Mouse (Mus musculus) kidney, postnatal 0 days (tissue): ENCODE data around the gene Fitm1. TPM values are rescaled to one million over a fixed set of nuclear protein-coding genes. Genes with fewer than 3 reads are reported as not detected.

Experiments
- ATAC-seq: fragments of 200-750 bp; cut with Nextera tagmentation; replicated peaks from 2 replicates; pipeline ENCODE4 v1.8.0; 2017; ENCODE audit warnings: low read depth, moderate number of reproducible peaks, moderate TSS enrichment, moderate library complexity; ENCODE audit not compliant: low FRiP score
- DNase-seq: peaks from one replicate; pipeline ENCODE4 v3.0.0-alpha.2; 2016; ENCODE audit warnings: low spot score
- H3K27ac ChIP-seq: fragments of 300-500 bp; sonication (generic); 2 replicates; pipeline ENCODE4 v1.5.1; 2014; ENCODE audit warnings: mild to moderate bottlenecking
- H3K27me3 ChIP-seq: fragments of 300-500 bp; sonication (generic); 2 replicates; pipeline ENCODE4 v1.6.1; 2014; ENCODE audit warnings: low read length, mixed read lengths; ENCODE audit not compliant: insufficient read depth
- H3K36me3 ChIP-seq: fragments of 300-500 bp; sonication (generic); 2 replicates; pipeline ENCODE4 v1.6.1; 2014; ENCODE audit warnings: low read length, mixed read lengths; ENCODE audit not compliant: insufficient read depth
- H3K4me1 ChIP-seq: fragments of 300-500 bp; sonication (generic); replicated peaks from 2 replicates; pipeline ENCODE4 v1.6.1; 2014; ENCODE audit warnings: antibody characterized with exemption, low read length, mixed read lengths; ENCODE audit not compliant: insufficient read depth
- H3K4me2 ChIP-seq: fragments of 300-500 bp; sonication (generic); 2 replicates; pipeline ENCODE4 v1.6.1; 2014; ENCODE audit warnings: mild to moderate bottlenecking, low read length, moderate library complexity, mixed read lengths
- H3K4me3 ChIP-seq: fragments of 300-500 bp; sonication (generic); replicated peaks from 2 replicates; pipeline ENCODE4 v1.5.1; 2014; ENCODE audit warnings: low read depth, low read length
- H3K9ac ChIP-seq: fragments of 300-500 bp; sonication (generic); 2 replicates; pipeline ENCODE4 v1.6.1; 2014; ENCODE audit warnings: low read depth, low read length
- H3K9me3 ChIP-seq: fragments of 300-500 bp; sonication (generic); replicated peaks from 2 replicates; pipeline ENCODE4 v1.6.1; 2016; ENCODE audit warnings: low read length, inconsistent platforms, mixed read lengths
- CTCF ChIP-seq: IDR thresholded peaks from 2 replicates; pipeline ENCODE4 v1.5.1; 2016; ENCODE audit warnings: antibody characterized with exemption, low read depth, mild to moderate bottlenecking, moderate library complexity
- WGBS: fragments of 180-500 bp; shearing (Covaris S2); extraction: QIAGEN DNeasy Blood & Tissue Kit; methylation state at CpG from one replicate; pipeline ENCODE4 v1.1.7; 2014; 5-methylcytosine and 5-hydroxymethylcytosine counted together
- polyA plus RNA-seq: library from polyadenylated mRNA; unstranded; fragments of >200 nt; fragmentation: Nextera tagmentation; extraction: Ambion mirVana; gene quantifications from 2 replicates; pipeline ENCODE4 v1.2.1, GENCODE M21; 2015

Fitm1 gene
- polyA plus RNA-seq, 1 experiment from 2014 or later = 13.3 TPM

DNA sequence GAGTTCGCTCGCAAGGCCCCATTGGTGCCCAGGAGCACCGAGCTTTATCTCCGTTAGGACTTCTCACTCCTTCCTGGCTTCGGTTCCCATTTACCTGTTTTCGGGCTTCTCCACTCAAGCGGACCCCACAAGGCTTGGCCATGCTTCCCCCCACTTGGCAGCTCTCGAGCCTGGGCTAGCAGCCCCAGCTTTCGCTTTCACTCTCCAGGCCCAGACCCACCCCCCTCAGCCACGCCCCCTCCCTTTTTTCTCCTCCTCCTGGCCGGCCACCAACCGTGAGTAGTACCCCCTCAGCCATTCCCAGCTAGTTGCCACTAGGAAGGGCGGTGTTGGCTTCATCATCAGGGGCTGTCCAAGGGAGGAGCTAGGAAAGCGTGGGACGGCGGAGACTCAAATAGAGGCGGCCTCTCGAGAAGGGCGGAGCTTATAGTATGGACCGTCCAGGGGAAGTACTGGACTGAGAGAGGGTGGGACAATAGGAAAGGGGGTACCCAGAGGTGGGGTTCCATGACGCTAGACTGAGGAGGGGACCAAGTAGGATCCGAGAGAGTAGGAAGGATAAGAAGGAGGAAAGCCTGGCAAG lies 15.4 kb downstream of the Fitm1 start, which contains the start of gene Psme2:
Gene Psme2, minus strand, starts transcription at position 366 of the 583 bp plus-strand sequence.
- no peaks in the 10 kb centered on the region for H3K9me3 ChIP-seq
- DNase-seq = peak; percentile 100
- TF ChIP-seq CTCF = 0 out of 2 replicates have a peak, but pooled peaks have one; percentile 26
- peak within 1 kb of the TSS; percentile 96 for H3K4me2 ChIP-seq
- peak within 1 kb of the TSS; percentile 92 for H3K9ac ChIP-seq
- H3K36me3 ChIP-seq = peaks cover 22% of the 10 kb centered on the region
- WGBS = under 1% methylated on average over 22 of the region's 22 CpGs
- H3K27me3 ChIP-seq = no peaks in the 10 kb centered on the region
- peak within 1 kb of the TSS; percentile 99 for H3K27ac ChIP-seq
- H3K4me1 ChIP-seq = peaks cover 15% of the 10 kb centered on the region; the same call in 1 of the 2 replicates
- ATAC-seq = peak; percentile 94
- peak within 1 kb of the TSS; percentile 94 for H3K4me3 ChIP-seq

DNA sequence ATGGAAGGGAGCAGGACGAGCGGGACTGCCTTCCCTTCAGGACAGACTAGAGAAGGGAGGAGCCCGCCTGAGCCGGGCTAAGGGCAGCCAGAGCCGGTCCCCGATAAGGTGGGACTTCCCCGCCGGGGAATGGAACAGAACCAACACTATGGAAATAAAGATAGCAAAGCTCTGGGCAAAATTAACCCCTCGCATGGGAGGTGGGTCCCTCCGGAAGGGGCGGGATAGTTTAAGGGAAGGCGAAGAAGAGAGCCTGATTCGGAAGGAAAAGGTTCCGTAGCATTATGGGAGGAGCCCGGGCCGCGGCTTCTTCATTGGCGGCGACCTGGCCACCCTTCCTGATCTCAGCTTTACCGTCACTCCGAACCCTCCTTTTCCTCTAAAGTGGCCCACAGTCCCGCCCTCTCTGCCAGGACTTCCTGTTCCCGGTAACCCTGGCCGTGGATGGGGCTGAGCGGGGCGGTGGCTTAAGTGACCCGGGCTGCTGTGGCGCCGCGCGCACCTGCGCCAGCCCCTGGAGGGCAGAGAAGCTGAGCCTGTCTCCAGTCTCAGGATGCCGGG lies 16.0 kb downstream of the Fitm1 start, which contains the start of gene Rnf31:
Gene Rnf31, plus strand, starts transcription at position 378 of the 561 bp plus-strand sequence.
- ATAC-seq (peak; percentile 91), DNase-seq (peak; percentile 99)
- no peaks in the 10 kb centered on the region for H3K9me3 ChIP-seq
- peak within 1 kb of the TSS; percentile 99 for H3K27ac ChIP-seq
- peak within 1 kb of the TSS; percentile 96 for H3K4me2 ChIP-seq
- H3K36me3 ChIP-seq = peaks cover 28% of the 10 kb centered on the region
- no peaks in the 10 kb centered on the region for H3K27me3 ChIP-seq
- H3K9ac ChIP-seq = peak within 1 kb of the TSS; percentile 92
- peak within 1 kb of the TSS; percentile 94 for H3K4me3 ChIP-seq
- H3K4me1 ChIP-seq = peaks cover 15% of the 10 kb centered on the region; the same call in 1 of the 2 replicates
- WGBS = under 1% methylated on average over 33 of the region's 33 CpGs
- TF ChIP-seq CTCF = no peak

DNA sequence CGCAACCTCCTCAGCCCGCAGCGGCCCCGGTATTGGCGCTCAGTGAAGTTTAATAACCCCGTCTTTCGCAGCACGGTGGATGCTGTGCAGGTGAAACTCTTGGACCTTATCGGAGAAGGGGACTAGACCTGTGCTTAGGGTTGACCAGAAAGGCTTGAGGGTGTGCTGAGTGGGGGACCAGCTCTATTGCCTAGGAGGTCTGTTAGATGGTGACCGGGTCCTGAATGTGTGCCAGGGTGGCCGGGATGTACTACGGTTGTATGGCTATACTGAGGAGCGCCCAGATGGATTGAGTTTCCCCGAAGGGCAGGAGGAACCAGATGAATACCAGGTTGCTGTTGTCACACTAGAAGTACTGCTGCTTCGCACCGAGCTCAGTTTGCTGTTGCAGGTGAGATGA lies 16.8 kb downstream of the Fitm1 start:
- peak overlapping the region; percentile 96 for H3K4me2 ChIP-seq
- peak overlapping the region; percentile 92 for H3K9ac ChIP-seq
- peaks cover 33% of the 10 kb centered on the region for H3K36me3 ChIP-seq
- ATAC-seq (no peak), DNase-seq (peak; percentile 15)
- H3K4me1 ChIP-seq = peaks cover 15% of the 10 kb centered on the region; the same call in 1 of the 2 replicates
- 4% methylated on average over 16 of the region's 16 CpGs for WGBS
- no peaks in the 10 kb centered on the region for H3K27me3 ChIP-seq
- peak overlapping the region; percentile 99 for H3K27ac ChIP-seq
- TF ChIP-seq CTCF = no peak
- H3K4me3 ChIP-seq = peak overlapping the region; percentile 94
- H3K9me3 ChIP-seq = no peaks in the 10 kb centered on the region

DNA sequence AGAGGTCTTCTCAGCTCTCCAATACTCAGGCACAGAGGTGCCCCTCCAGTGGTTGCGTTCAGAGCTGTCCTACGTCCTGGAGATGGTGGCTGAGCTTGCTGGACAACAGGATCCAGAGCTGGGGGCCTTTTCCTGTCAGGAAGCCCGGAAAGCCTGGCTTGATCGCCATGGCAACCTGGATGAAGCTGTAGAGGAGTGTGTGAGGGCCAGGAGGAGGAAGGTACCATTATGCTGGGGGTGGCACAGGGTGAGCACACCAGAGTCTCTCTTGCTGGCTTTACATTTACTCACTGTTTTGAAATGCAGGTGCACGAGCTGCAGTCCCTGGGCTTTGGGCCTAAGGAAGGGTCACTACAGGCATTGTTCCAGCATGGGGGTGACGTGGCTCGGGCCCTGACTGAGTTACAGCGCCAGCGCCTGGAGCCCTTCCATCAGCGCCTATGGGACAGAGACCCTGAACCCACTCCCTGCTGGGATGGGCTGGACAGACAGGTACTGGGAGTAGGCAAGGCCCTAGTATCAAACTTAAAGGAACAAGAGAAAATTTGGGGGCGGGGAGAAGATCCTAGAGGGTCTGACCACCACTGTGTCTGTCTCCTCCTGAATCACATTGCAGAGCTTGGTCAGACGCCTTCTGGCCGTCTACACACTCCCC lies 20.7 kb downstream of the Fitm1 start:
- TF ChIP-seq CTCF = no peak
- H3K27me3 ChIP-seq = no peaks in the 10 kb centered on the region
- H3K4me1 ChIP-seq = peaks cover 15% of the 10 kb centered on the region; the same call in 1 of the 2 replicates
- no peak overlapping the region for H3K27ac ChIP-seq
- no peak for ATAC-seq
- no peak overlapping the region for H3K4me3 ChIP-seq
- DNase-seq = peak; percentile 30
- H3K36me3 ChIP-seq = peaks cover 61% of the 10 kb centered on the region
- 81% methylated on average over 13 of the region's 13 CpGs for WGBS
- H3K9ac ChIP-seq = no peak overlapping the region
- no peaks in the 10 kb centered on the region for H3K9me3 ChIP-seq
- no peak overlapping the region for H3K4me2 ChIP-seq

DNA sequence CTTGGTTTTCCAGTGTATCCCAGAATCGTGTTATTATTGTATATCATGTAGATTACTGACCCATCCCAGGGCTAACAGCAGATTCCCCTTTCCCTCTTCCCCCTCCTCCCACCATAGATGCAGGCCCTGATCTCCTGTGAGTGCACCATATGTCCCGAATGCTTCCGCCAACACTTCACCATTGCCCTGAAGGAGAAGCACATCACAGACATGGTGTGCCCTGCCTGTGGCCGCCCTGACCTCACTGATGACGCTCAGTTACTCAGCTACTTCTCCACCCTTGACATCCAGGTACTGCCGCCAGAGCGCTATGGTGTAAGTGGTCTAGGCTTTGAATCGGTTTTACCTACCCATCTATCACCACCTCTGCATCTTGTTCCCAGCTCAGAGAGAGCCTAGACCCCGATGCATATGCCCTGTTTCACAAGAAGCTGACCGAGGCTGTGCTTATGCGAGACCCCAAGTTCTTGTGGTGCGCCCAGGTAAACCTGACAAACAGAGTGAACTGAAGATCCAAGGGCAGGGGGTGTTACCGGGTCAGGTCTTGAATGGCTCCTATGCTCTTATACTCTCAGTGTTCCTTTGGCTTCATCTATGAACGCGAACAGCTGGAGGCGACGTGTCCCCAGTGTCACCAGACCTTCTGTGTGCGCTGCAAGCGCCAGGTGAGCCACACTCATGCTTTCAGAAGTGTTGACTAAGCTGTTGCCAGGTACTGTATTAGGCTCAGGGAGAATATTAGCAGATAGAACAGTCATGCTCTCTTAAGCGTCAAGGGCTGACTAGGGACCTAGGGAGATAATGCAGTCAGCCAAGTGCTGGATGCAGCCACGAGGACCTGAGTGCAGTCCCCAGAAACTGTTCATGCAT lies 23.3 kb downstream of the Fitm1 start:
- Histone ChIP-seq H3K9ac (no peak overlapping the region), H3K4me3 (no peak overlapping the region), H3K4me2 (no peak overlapping the region), H3K36me3 (peaks cover 74% of the 10 kb centered on the region), H3K4me1 (peaks cover 7% of the 10 kb centered on the region), H3K27ac (no peak overlapping the region), H3K27me3 (no peaks in the 10 kb centered on the region), H3K9me3 (no peaks in the 10 kb centered on the region)
- ATAC-seq (no peak), DNase-seq (no peak)
- TF ChIP-seq CTCF = no peak
- 89% methylated on average over 21 of the region's 21 CpGs for WGBS

DNA sequence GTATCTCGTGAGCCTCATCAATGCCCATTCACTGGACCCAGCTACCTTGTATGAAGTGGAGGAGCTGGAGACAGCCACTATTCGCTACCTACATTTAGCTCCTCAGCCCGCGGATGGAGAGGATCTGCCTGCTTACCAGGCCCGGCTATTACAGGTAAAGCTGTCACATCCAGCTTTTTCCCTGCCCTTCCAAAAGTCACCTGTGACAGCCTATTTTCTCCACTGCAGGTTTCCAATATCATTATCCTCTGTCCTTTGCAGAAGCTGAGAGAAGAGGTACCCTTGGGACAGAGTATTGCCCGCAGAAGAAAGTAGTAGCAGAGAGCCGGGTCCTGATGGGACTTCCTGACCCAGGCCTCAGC lies 27.8 kb downstream of the Fitm1 start, which contains the start of gene Irf9:
Gene Irf9, plus strand, starts transcription at position 301 of the 362 bp plus-strand sequence.
- 73% methylated on average over 7 of the region's 7 CpGs for WGBS
- H3K4me3 ChIP-seq = peak within 1 kb of the TSS; percentile 47
- no peaks in the 10 kb centered on the region for H3K9me3 ChIP-seq
- peak within 1 kb of the TSS; percentile 87 for H3K27ac ChIP-seq
- DNase-seq (no peak), ATAC-seq (no peak)
- H3K4me1 ChIP-seq = peaks cover 13% of the 10 kb centered on the region
- TF ChIP-seq CTCF = no peak
- H3K9ac ChIP-seq = peak within 1 kb of the TSS; percentile 60
- H3K4me2 ChIP-seq = peak within 1 kb of the TSS; percentile 71
- H3K27me3 ChIP-seq = no peaks in the 10 kb centered on the region
- peaks cover 54% of the 10 kb centered on the region for H3K36me3 ChIP-seq
